Mouse (Mus musculus) midbrain, postnatal 0 days (tissue): ENCODE measurements around the gene Gucy2d. TPM values are rescaled to one million over a fixed set of nuclear protein-coding genes. Genes with fewer than 3 reads are reported as not detected.

Experiments used
- ATAC-seq: fragments of 200-750 bp; cut with Nextera tagmentation; 2 replicates; pipeline ENCODE4 v1.8.0; 2017; ENCODE audit warnings: moderate number of reproducible peaks, mild to moderate bottlenecking, moderate TSS enrichment, moderate library complexity; ENCODE audit not compliant: low FRiP score
- DNase-seq: peaks from one replicate; pipeline ENCODE4 v3.0.0-alpha.2; 2015; ENCODE audit warnings: low spot score
- H3K27ac ChIP-seq: fragments of 300-500 bp; sonication (generic); 2 replicates; pipeline ENCODE4 v1.5.1; 2014; ENCODE audit warnings: low read depth, mild to moderate bottlenecking, low read length, mixed read lengths
- H3K27me3 ChIP-seq: fragments of 300-500 bp; sonication (generic); 2 replicates; pipeline ENCODE4 v1.6.1; 2014; ENCODE audit warnings: low read length, control low read depth, mixed read lengths; ENCODE audit not compliant: insufficient read depth
- H3K36me3 ChIP-seq: fragments of 300-500 bp; sonication (generic); 2 replicates; pipeline ENCODE4 v1.6.1; 2014; ENCODE audit warnings: low read length, control low read depth, mixed read lengths; ENCODE audit not compliant: insufficient read depth
- H3K4me1 ChIP-seq: fragments of 300-500 bp; sonication (generic); 2 replicates; pipeline ENCODE4 v1.6.1; 2014; ENCODE audit warnings: mild to moderate bottlenecking, control low read depth, antibody characterized with exemption, low read length, mixed read lengths; ENCODE audit not compliant: insufficient read depth
- H3K4me2 ChIP-seq: fragments of 300-500 bp; sonication (generic); 2 replicates; pipeline ENCODE4 v1.6.1; 2014; ENCODE audit warnings: low read depth, mild to moderate bottlenecking, low read length, mixed read lengths; ENCODE audit not compliant: poor library complexity, severe bottlenecking
- H3K4me3 ChIP-seq: fragments of 300-500 bp; sonication (generic); 2 replicates; pipeline ENCODE4 v1.5.1; 2014; ENCODE audit warnings: low read depth, mild to moderate bottlenecking, low read length, moderate library complexity
- H3K9ac ChIP-seq: fragments of 300-500 bp; sonication (generic); replicated peaks from 2 replicates; pipeline ENCODE4 v1.6.1; 2014; ENCODE audit warnings: mild to moderate bottlenecking, low read length, moderate library complexity, mixed read lengths; ENCODE audit not compliant: poor library complexity, severe bottlenecking
- H3K9me3 ChIP-seq: fragments of 300-500 bp; sonication (generic); 2 replicates; pipeline ENCODE4 v1.6.1; 2016; ENCODE audit warnings: low read length, control low read depth
- CTCF ChIP-seq: IDR thresholded peaks from 2 replicates; pipeline ENCODE4 v1.5.1; 2016; ENCODE audit warnings: antibody characterized with exemption, mild to moderate bottlenecking
- WGBS: fragments of 180-500 bp; shearing (Covaris S2); extraction: QIAGEN DNeasy Blood & Tissue Kit; methylation state at CpG from one replicate; pipeline ENCODE4 v1.1.7; 2014; 5-methylcytosine and 5-hydroxymethylcytosine counted together
- polyA plus RNA-seq: library from polyadenylated mRNA; unstranded; fragments of >200 nt; fragmentation: Nextera tagmentation; extraction: Ambion mirVana; gene quantifications from 2 replicates; pipeline ENCODE4 v1.2.1, GENCODE M21; 2015
- total RNA-seq: library from RNA; depleted of rRNA; stranded (reverse); fragments of >200 nt; gene quantifications from 2 replicates; pipeline ENCODE4 v1.2.3, GENCODE M21; 2014

Gucy2d gene
- total and polyA plus RNA-seq, 2 experiments from 2014 or later, result 0.05 TPM; not detected in 1

- TF ChIP-seq CTCF, result no peak
- Histone ChIP-seq H3K9ac (no peak overlapping the region), H3K27me3 (no peaks in the 10 kb centered on the region), H3K4me1 (no peaks in the 10 kb centered on the region), H3K4me3 (no peak overlapping the region), H3K9me3 (no peaks in the 10 kb centered on the region), H3K27ac (no peak overlapping the region), H3K4me2 (no peak overlapping the region), H3K36me3 (peaks cover 10% of the 10 kb centered on the region; the same call in 1 of the 2 replicates)
- WGBS, result 82% methylated on average over 25 of the region's 25 CpGs
- ATAC-seq (no peak), DNase-seq (no peak)
Observed at GRCm38 (mm10) chr7:98499561-98500292, 59.5 kb downstream of the Gucy2d start.

DNA sequence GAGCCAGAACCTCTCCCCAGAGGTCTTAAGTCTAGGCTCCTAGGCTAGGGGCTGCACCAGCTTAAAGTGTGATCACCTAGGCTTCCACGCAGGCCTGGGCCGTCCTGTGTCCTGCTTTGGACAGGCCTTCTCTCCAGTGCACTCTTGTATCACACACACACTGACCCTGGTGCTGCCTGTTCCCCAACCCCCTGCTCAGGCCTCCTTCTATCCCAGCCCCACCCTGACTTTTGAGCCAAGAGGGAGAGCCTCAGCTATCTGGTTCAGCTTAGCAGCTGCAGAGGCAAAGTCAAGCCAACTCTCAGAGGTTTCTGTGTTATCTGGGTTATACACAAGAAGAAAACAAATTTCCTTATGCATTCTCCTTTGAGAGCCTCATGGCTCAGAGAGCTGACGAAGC lies 60.3 kb downstream of the Gucy2d start:
- no peaks in the 10 kb centered on the region for H3K9me3 ChIP-seq
- H3K4me2 ChIP-seq, result no peak overlapping the region
- peaks cover 10% of the 10 kb centered on the region; the same call in 1 of the 2 replicates for H3K36me3 ChIP-seq
- no peaks in the 10 kb centered on the region for H3K27me3 ChIP-seq
- WGBS, result 85% methylated on average over 3 of the region's 3 CpGs
- TF ChIP-seq CTCF, result no peak
- no peaks in the 10 kb centered on the region for H3K4me1 ChIP-seq
- no peak overlapping the region for H3K4me3 ChIP-seq
- no peak for DNase-seq
- H3K27ac ChIP-seq, result no peak overlapping the region
- no peak for ATAC-seq
- no peak overlapping the region for H3K9ac ChIP-seq

- Histone ChIP-seq H3K27me3 (no peaks in the 10 kb centered on the region), H3K4me1 (no peaks in the 10 kb centered on the region), H3K4me3 (no peak overlapping the region), H3K27ac (no peak overlapping the region), H3K4me2 (no peak overlapping the region), H3K36me3 (peaks cover 10% of the 10 kb centered on the region; the same call in 1 of the 2 replicates), H3K9ac (no peak overlapping the region), H3K9me3 (no peaks in the 10 kb centered on the region)
- ATAC-seq, result no peak
- TF ChIP-seq CTCF, result no peak
- WGBS, result 75% methylated on average over 7 of the region's 7 CpGs
- no peak for DNase-seq
Observed at GRCm38 (mm10) chr7:98501078-98501477, 60.9 kb downstream of the Gucy2d start.

- Histone ChIP-seq H3K4me1 (no peaks in the 10 kb centered on the region), H3K9ac (no peak overlapping the region), H3K4me3 (no peak overlapping the region), H3K4me2 (no peak overlapping the region), H3K36me3 (peaks cover 10% of the 10 kb centered on the region; the same call in 1 of the 2 replicates), H3K9me3 (no peaks in the 10 kb centered on the region), H3K27me3 (no peaks in the 10 kb centered on the region), H3K27ac (no peak overlapping the region)
- WGBS, result 39% methylated on average over 5 of the region's 5 CpGs
- ATAC-seq (no peak), DNase-seq (no peak)
- no peak for TF ChIP-seq CTCF
Observed at GRCm38 (mm10) chr7:98502921-98503320, 62.7 kb downstream of the Gucy2d start.

- no peaks in the 10 kb centered on the region for H3K4me1 ChIP-seq
- H3K27me3 ChIP-seq, result no peaks in the 10 kb centered on the region
- no peaks in the 10 kb centered on the region for H3K9me3 ChIP-seq
- H3K4me2 ChIP-seq, result no peak overlapping the region
- no peak overlapping the region for H3K9ac ChIP-seq
- WGBS, result 69% methylated on average over 6 of the region's 6 CpGs
- TF ChIP-seq CTCF, result no peak
- DNase-seq (peak; percentile 64), ATAC-seq (peak; percentile 28; the same call in 1 of the 2 replicates)
- 0 out of 2 replicates have a peak, but pooled peaks cover 2% of the 10 kb centered on the region for H3K36me3 ChIP-seq
- H3K4me3 ChIP-seq, result no peak overlapping the region
- no peak overlapping the region for H3K27ac ChIP-seq
Observed at GRCm38 (mm10) chr7:98503951-98504647, 63.9 kb downstream of the Gucy2d start.
